Mouse (Mus musculus) kidney, adult 11 months (tissue): ENCODE results near the gene 4930518I15Rik.
"Not testable (repeated sequence)": the region's sequence is repeated elsewhere in the genome, so short reads cannot be mapped to it uniquely, and the experiment has no call there.

Source experiments
- DNase-seq: peaks from one replicate; pipeline ENCODE4 v3.0.0; 2022

4930518I15Rik gene

GRCm38 (mm10) chr2:156874760-156875510 is 17.2 kb upstream of the 4930518I15Rik start:
- no peak for DNase-seq

GRCm38 (mm10) chr2:156874047-156874759 is 16.5 kb upstream of the 4930518I15Rik start:
- DNase-seq: no peak

DNA sequence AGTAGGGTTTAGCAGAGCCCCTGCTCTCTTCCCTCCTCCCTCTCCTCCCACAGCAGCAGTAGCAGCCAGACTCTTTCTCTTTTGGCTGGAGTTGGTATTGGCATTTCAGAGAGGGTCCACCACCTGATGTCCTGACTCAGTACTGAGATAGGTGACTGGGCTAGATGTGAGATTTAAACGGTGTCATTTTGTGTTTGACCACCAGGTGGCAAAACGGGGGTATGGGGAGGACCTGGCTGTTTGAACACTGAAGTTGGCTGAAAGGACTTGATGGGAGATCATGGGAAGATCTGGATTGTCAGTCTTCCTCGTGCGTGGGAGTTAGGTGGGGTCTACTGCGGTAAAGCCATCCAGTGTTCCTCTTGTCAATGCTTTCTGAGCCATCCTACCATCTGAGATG is 15.9 kb upstream of the 4930518I15Rik start:
- no peak for DNase-seq

DNA sequence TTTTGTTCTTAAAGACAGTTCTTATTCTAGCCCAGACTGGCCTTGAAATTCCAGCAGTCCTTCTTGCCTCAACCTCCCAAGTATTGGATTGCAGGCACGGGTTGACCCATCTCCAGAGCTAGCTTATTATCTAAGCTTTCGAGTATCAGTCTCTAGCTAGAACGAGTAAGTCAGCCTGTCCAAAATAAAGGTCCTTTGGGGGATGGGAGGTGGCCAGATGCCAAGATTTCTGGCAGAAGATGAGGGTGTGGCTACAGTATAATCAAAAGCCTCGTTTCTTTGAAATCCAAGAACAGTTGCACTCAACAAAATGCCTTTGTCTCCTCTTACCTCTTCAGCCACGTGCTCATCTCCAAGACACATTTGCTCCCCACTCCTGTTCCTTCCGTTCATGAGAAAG is 12.8 kb upstream of the 4930518I15Rik start:
- no peak for DNase-seq

DNA sequence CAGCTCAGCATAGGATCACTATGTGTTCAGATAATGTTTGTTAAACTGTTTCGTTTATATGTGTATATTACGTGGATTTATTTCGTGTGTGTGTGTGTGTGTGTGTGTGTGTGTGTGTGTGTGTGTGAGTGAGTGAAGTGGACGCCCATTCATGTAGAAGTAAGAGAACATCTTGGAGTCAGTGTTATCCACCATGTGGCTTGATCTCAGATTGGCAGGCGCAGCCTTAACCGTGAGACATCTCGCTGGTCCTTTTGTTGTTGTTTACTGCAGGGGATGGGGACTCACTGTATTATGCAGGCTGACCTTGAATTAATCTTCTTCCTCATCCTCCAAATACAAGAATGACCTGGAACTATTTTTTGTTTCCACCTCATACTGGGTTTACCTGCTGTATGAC is 11.8 kb upstream of the 4930518I15Rik start:
- DNase-seq: no peak

GRCm38 (mm10) chr2:156868994-156869393 is 11.2 kb upstream of the 4930518I15Rik start:
- peak; percentile 76 for DNase-seq

DNA sequence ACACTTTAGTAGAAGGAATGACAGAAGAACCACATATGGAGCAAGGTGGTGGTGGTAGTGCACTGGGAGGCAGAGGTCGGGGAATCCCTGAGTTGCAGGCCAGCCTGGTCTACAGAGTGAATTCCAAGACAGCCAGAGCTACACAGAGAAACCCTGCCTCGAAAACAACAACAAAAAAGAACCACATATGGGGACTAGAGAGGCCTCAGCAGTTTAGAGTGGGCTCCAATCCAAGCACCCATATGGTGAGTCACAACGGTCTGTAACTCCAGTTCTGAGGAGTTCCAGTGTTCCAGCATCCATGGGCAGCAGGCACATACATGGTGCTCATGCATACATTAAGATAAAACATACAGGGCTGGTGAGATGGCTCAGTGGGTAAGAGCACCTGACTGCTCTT is 6.7 kb upstream of the 4930518I15Rik start:
- DNase-seq: no peak

- peak; percentile 67 for DNase-seq
Measured at GRCm38 (mm10) chr2:156863487-156864160, 5.9 kb upstream of the 4930518I15Rik start.

DNA sequence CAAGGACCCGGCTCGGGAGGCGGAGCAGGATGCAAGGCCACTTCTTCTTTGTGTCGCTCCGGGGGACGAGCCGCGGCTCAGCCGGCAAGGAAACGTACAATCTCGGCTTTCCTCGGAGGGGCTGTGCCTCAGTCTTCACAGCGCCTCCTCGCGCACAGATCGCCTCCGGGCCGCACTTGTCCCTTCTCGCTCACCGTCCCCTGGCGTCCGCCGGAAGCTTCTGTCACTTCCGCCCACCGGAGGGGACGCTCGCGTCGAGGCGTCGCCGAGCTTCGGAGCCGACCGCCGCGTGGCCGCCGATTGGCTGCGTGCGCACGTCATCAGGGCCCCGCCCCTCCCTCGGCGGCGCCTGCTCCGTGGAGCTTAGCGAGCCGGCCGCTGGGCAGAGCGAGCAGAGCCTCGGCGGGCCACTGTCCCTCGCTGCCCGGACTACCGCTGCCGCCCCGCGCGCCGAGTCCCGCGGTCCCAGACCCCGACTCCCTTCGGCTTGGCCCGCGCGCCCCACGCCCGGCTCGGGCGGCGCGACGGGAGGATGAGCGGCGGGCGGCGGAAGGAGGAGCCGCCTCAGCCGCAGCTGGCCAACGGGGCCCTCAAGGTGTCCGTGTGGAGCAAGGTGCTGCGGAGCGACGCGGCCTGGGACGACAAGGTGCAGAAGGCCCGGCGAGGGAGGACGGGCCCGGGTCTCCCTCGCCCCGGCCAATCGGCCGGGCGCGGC is 5.2 kb upstream of the 4930518I15Rik start, which contains the start of gene Rab5if:
Gene Rab5if, plus strand, starts transcription at position 357 of the 715 bp plus-strand sequence.
- DNase-seq: peak; percentile 94

DNA sequence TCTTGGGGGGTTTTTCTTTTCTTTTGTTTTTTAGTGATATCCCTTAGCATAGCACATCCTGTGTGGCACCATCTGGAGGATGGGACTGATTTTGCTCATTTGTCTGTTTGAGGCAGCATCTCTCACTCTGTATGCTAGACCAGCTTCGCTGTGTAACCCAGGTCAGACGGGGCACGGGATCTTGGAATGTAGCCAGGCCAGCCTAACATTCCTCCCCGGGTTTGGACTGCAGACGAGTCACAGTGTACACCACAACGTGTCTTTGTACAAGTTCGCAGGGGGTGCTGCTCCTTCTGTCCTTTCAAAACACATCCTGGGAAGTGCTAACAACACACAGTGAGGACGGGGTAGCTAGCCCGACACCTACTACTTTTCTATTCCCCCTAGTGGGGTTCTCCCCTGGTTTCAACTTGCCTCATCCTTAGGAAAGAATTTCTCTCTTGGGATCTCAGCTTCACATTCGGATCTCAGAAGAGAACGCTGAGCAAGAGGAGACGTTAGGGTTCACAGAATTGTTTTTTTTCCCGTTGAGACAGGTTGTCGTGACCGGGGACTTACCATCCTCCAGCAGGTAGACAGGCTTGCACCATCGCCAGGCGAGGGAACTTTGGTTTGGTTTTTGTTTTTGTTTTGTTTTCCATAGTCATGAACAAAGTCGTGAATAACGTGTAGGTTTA is 4.4 kb upstream of the 4930518I15Rik start:
- peak; percentile 50 for DNase-seq

DNA sequence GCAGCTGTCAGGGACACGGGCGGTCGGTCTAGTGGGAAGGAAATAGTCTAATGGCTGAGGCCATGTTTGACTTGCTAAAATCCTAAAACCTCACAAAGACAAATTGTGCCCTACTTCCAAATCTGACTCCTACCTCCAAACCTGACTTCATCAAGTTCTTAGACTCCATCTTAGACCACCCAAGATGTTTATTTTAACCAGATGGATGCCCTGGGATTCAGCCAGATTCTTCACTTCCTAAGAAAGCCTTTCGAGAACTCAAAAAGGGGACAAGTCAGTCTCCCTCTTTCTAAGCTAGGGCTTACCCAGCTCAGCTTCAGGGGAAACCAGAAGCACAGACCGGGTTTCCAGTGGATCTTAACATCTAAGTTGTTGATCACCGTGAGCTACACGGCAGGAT is 925 bp upstream of the 4930518I15Rik start:
- no peak for DNase-seq

DNA sequence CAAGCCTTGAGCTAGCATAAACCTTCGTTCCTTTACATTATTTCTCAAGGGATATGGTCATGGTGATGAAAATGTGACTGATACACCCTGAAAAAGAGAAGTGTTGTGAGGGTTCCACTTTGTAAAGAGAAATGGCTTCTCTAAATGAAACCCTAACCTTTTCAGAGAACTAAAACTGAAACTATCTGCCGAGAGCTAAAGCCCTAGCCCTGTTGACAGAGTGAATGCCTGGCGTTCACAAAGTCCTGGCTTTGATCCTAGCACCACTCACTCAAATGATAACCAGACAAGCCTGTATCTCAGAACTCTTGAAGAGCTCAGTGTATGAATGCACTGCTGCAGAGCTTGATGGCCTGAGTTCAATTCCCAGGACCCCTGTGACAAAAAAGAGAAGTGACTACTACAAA is 358 bp downstream of the 4930518I15Rik start:
- no peak for DNase-seq

DNA sequence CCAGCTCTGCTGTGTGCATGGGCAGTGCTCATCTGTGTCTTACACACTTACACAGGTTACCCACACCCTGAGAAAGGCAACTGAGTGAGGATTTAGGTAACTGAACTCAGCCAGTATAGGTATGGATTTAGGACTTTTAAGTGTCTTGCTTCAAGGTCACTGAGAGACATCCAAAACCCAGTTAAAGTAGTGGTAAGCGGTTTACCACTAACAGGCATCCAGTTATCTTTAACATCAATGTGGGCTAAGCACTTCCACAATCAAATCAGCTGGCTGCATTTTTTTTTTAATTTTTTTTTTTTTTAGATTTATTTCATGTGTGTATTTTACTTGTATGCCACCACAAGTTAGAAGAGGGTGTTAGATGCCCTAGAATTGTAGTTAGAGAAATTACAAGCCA is 1.4 kb downstream of the 4930518I15Rik start:
- DNase-seq: no peak

GRCm38 (mm10) chr2:156853999-156854771 is 3.6 kb downstream of the 4930518I15Rik start:
- DNase-seq: not testable (repeated sequence)

DNA sequence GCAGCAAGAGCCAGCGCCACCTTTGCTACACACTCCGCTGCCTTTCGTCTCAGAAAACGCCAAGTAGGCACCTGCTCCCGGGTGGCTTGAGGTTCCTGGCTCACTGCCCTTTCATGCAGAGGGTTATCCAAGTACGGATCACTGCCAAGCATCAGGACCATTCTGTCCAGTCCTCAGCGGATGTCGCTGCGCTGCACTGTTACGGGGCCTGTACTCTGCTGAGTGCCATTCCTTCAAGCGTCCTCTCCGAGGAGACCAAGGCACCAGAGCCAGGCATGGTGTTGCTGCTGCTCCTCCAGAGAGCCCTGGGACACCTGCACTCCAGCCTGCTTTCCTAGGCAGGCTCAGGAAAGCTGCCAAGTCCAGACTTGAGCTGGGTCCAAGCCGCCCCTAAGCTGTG is 4.2 kb downstream of the 4930518I15Rik start:
- DNase-seq: peak; percentile 36

- DNase-seq: no peak
Measured at GRCm38 (mm10) chr2:156850505-156850904, 7.2 kb downstream of the 4930518I15Rik start.

GRCm38 (mm10) chr2:156848526-156849182 is 9.1 kb downstream of the 4930518I15Rik start:
- no peak for DNase-seq

- no peak for DNase-seq
Measured at GRCm38 (mm10) chr2:156847653-156848052, 10.1 kb downstream of the 4930518I15Rik start.

DNA sequence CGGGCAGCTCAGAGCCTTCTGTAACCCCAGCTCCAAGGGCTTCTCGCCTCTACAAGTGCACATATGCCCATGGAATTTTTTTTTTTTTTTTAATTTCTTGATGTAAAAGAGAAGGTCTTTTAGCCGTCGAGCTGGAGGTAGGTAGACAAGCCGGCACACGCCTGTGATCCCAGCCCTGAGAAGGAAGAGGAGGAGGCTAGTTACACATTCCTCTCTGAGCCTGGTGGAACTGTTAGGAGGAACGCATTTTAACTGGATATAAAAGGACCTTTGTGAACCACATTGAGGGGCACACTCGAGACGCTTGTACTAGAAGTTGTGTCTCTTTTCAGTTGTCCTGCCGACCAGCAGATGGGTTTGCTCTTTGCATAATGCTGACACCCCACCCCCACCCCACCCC is 13.0 kb downstream of the 4930518I15Rik start:
- no peak for DNase-seq

GRCm38 (mm10) chr2:156843331-156843730 is 14.4 kb downstream of the 4930518I15Rik start:
- DNase-seq: no peak

DNA sequence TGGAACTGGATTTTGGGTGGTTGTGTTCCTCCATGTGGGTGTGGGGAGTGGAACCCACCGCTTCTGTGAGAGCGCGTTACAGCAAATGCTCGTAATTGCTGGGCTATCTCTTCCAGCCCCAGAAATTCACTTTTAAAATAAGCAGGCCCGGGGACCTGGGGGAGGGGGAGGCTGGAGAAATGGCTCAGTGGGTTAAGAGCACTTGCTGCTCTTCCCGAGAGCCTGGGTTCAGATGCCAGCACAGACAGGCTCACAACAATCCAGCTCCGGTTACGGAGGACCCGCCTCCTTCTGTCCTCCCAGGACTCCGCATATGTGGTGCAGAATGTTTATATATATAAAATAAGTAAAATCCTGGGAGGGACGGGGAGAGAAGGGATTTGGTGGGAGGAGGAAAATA is 15.0 kb downstream of the 4930518I15Rik start:
- DNase-seq: no peak
